Mouse (Mus musculus): ENCODE results near the gene Wfdc9. TPM values are rescaled to one million over a fixed set of nuclear protein-coding genes. Genes with fewer than 3 reads are reported as not detected.
"Not testable (repeated sequence)": the region's sequence is repeated elsewhere in the genome, so short reads cannot be mapped to it uniquely, and the experiment has no call there.

Gene Wfdc9
- polyA plus RNA-seq, 1 experiment from 2014 or later, result not detected

DNA sequence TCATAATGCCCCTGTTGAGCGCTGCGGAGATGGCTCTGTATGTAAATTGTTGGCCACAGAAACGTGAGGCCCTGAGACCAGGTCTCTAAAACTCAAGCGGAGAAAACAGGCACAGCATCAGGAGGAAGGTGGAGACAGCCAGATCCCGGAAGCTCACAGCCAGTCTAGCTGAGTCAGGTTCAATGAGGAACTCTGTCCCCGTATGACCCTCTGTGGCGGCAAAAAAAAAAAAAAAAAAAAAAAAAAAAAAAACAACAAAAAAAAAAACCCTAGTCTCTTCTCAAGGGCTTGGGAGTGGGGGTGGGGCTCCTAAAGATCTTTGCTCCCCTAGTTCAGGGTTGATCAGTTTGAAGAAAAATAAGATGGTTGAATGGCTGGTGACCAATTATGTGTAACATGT, 15.3 kb downstream of the Wfdc9 start:
- Histone ChIP-seq H3K4me3 (replicated peaks; ENCODE audit: low read length) (no peak overlapping the region), H3K36me3 (ENCODE audit: control insufficient read depth, insufficient read depth) (no peaks in the 10 kb centered on the region), H3K27me3 (replicated peaks; ENCODE audit: control insufficient read depth, insufficient read depth, low read length) (no peaks in the 10 kb centered on the region), H3K4me1 (replicated peaks; ENCODE audit: control insufficient read depth, insufficient read depth, low read length) (no peaks in the 10 kb centered on the region; the same call in 1 of the 2 replicates), H3K9ac (replicated peaks; ENCODE audit: low read depth, low read length) (no peak overlapping the region), H3K9me3 (ENCODE audit: control insufficient read depth, low read length) (peaks cover 2% of the 10 kb centered on the region; the same call in 1 of the 2 replicates), H3K27ac (ENCODE audit: low read length) (no peak overlapping the region), H3K4me2 (ENCODE audit: low read length) (no peak overlapping the region)
- WGBS, result 75% methylated on average over 7 of the region's 7 CpGs
- ATAC-seq, result no peak

GRCm38 (mm10) chr2:164638696-164639095, 17.7 kb downstream of the Wfdc9 start, which contains the start of gene Wfdc16:
Gene Wfdc16 (minus strand): TSS chr2:164638796.
- Histone ChIP-seq H3K27me3 (replicated peaks; ENCODE audit: control insufficient read depth, insufficient read depth, low read length) (no peaks in the 10 kb centered on the region), H3K4me2 (ENCODE audit: low read length) (no peak within 1 kb of the TSS), H3K36me3 (ENCODE audit: control insufficient read depth, insufficient read depth) (no peaks in the 10 kb centered on the region), H3K4me1 (replicated peaks; ENCODE audit: control insufficient read depth, insufficient read depth, low read length) (no peaks in the 10 kb centered on the region; the same call in 1 of the 2 replicates), H3K27ac (ENCODE audit: low read length) (no peak within 1 kb of the TSS), H3K9me3 (ENCODE audit: control insufficient read depth, low read length) (peaks cover 2% of the 10 kb centered on the region; the same call in 1 of the 2 replicates), H3K4me3 (replicated peaks; ENCODE audit: low read length) (no peak within 1 kb of the TSS), H3K9ac (replicated peaks; ENCODE audit: low read depth, low read length) (no peak within 1 kb of the TSS)
- no peak for ATAC-seq
- WGBS, result 90% methylated on average over 3 of the region's 3 CpGs

GRCm38 (mm10) chr2:164635266-164635665, 21.1 kb downstream of the Wfdc9 start:
- Histone ChIP-seq H3K27ac (ENCODE audit: low read length) (no peak overlapping the region), H3K4me3 (replicated peaks; ENCODE audit: low read length) (no peak overlapping the region), H3K4me2 (ENCODE audit: low read length) (no peak overlapping the region), H3K27me3 (replicated peaks; ENCODE audit: control insufficient read depth, insufficient read depth, low read length) (no peaks in the 10 kb centered on the region), H3K9ac (replicated peaks; ENCODE audit: low read depth, low read length) (no peak overlapping the region), H3K4me1 (replicated peaks; ENCODE audit: control insufficient read depth, insufficient read depth, low read length) (no peaks in the 10 kb centered on the region), H3K9me3 (ENCODE audit: control insufficient read depth, low read length) (peaks cover 2% of the 10 kb centered on the region; the same call in 1 of the 2 replicates), H3K36me3 (ENCODE audit: control insufficient read depth, insufficient read depth) (no peaks in the 10 kb centered on the region)
- no peak for ATAC-seq
- 75% methylated on average over 9 of the region's 9 CpGs for WGBS

DNA sequence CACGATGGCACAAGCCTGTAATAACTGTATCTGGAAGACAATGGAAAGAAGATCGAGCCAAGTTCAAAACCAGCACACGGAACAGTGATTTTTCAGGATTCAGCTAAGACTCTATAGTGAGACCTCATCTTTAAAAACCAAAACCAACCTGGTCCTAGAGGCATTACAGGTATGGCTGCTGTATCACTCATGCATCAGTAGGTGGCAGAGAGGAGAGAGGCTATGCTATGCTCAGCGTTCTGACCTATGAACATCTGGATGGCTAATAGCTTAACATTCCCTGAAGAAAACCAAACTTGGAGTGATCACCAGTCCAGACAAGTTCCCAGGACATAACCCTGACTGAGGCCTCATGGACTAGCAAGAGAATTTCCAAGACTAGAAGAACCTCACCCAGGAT, 34.6 kb downstream of the Wfdc9 start:
- Histone ChIP-seq H3K4me1 (replicated peaks; ENCODE audit: control insufficient read depth, insufficient read depth, low read length) (no peaks in the 10 kb centered on the region), H3K9ac (replicated peaks; ENCODE audit: low read depth, low read length) (no peak overlapping the region), H3K9me3 (ENCODE audit: control insufficient read depth, low read length) (no peaks in the 10 kb centered on the region), H3K27me3 (replicated peaks; ENCODE audit: control insufficient read depth, insufficient read depth, low read length) (no peaks in the 10 kb centered on the region), H3K4me3 (replicated peaks; ENCODE audit: low read length) (no peak overlapping the region), H3K36me3 (ENCODE audit: control insufficient read depth, insufficient read depth) (no peaks in the 10 kb centered on the region), H3K27ac (ENCODE audit: low read length) (no peak overlapping the region), H3K4me2 (ENCODE audit: low read length) (no peak overlapping the region)
- 83% methylated on average over 4 of the region's 4 CpGs for WGBS
- no peak for ATAC-seq

DNA sequence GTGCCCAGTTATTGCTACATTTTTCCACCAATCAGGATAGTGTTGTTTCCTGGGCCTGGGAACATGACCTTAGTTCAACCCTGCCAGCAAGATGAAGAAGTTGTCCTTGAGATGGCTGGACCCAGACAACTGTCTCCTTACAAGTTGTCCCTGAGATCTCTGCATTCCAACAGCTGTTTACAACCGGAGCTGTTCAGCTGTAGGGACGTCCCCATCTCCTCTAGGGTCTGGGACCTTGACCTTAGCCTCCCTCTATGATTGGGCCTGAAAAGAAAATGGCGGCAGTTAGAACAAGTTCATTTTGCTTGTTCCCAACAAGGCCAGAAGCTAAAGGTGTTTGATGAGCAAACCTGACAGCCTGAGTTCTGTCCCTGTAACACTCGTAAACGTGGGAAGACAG, 37.3 kb downstream of the Wfdc9 start:
- no peak for ATAC-seq
- no peak overlapping the region for H3K9ac ChIP-seq (replicated peaks; ENCODE audit: low read depth, low read length)
- no peak overlapping the region for H3K27ac ChIP-seq (ENCODE audit: low read length)
- no peaks in the 10 kb centered on the region for H3K9me3 ChIP-seq (ENCODE audit: control insufficient read depth, low read length)
- H3K4me1 ChIP-seq (replicated peaks; ENCODE audit: control insufficient read depth, insufficient read depth, low read length), result no peaks in the 10 kb centered on the region
- WGBS, result 90% methylated on average over 5 of the region's 5 CpGs
- no peaks in the 10 kb centered on the region for H3K36me3 ChIP-seq (ENCODE audit: control insufficient read depth, insufficient read depth)
- H3K27me3 ChIP-seq (replicated peaks; ENCODE audit: control insufficient read depth, insufficient read depth, low read length), result no peaks in the 10 kb centered on the region
- H3K4me3 ChIP-seq (replicated peaks; ENCODE audit: low read length), result no peak overlapping the region
- no peak overlapping the region for H3K4me2 ChIP-seq (ENCODE audit: low read length)

- no peaks in the 10 kb centered on the region for H3K4me1 ChIP-seq (replicated peaks; ENCODE audit: control insufficient read depth, insufficient read depth, low read length)
- H3K4me3 ChIP-seq (replicated peaks; ENCODE audit: low read length), result no peak overlapping the region
- WGBS, result 97% methylated on average over 3 of the region's 3 CpGs
- no peak overlapping the region for H3K4me2 ChIP-seq (ENCODE audit: low read length)
- H3K36me3 ChIP-seq (ENCODE audit: control insufficient read depth, insufficient read depth), result no peaks in the 10 kb centered on the region
- H3K27ac ChIP-seq (ENCODE audit: low read length), result no peak overlapping the region
- no peaks in the 10 kb centered on the region for H3K9me3 ChIP-seq (ENCODE audit: control insufficient read depth, low read length)
- H3K9ac ChIP-seq (replicated peaks; ENCODE audit: low read depth, low read length), result no peak overlapping the region
- no peaks in the 10 kb centered on the region for H3K27me3 ChIP-seq (replicated peaks; ENCODE audit: control insufficient read depth, insufficient read depth, low read length)
- ATAC-seq, result no peak
Observed at GRCm38 (mm10) chr2:164615386-164615785, 41.0 kb downstream of the Wfdc9 start.

GRCm38 (mm10) chr2:164613471-164613870, 42.9 kb downstream of the Wfdc9 start, which contains the start of the genes Wfdc6b and Wfdc8:
Gene Wfdc6b (plus strand): TSS chr2:164613522.
Gene Wfdc8 (minus strand): TSS chr2:164613626.
- H3K9me3 ChIP-seq (ENCODE audit: control insufficient read depth, low read length); H3K4me2 ChIP-seq (ENCODE audit: low read length); H3K27ac ChIP-seq (ENCODE audit: low read length); H3K9ac ChIP-seq (replicated peaks; ENCODE audit: low read depth, low read length); H3K27me3 ChIP-seq (replicated peaks; ENCODE audit: control insufficient read depth, insufficient read depth, low read length); H3K36me3 ChIP-seq (ENCODE audit: control insufficient read depth, insufficient read depth); H3K4me1 ChIP-seq (replicated peaks; ENCODE audit: control insufficient read depth, insufficient read depth, low read length); H3K4me3 ChIP-seq (replicated peaks; ENCODE audit: low read length); ATAC-seq: not testable (repeated sequence)
- WGBS, result 50% methylated on average over 8 of the region's 8 CpGs

GRCm38 (mm10) chr2:164608781-164609180, 47.6 kb downstream of the Wfdc9 start:
- Histone ChIP-seq H3K9ac (replicated peaks; ENCODE audit: low read depth, low read length) (no peak overlapping the region), H3K4me3 (replicated peaks; ENCODE audit: low read length) (no peak overlapping the region), H3K9me3 (ENCODE audit: control insufficient read depth, low read length) (no peaks in the 10 kb centered on the region), H3K36me3 (ENCODE audit: control insufficient read depth, insufficient read depth) (no peaks in the 10 kb centered on the region), H3K27ac (ENCODE audit: low read length) (no peak overlapping the region), H3K4me2 (ENCODE audit: low read length) (no peak overlapping the region), H3K27me3 (replicated peaks; ENCODE audit: control insufficient read depth, insufficient read depth, low read length) (no peaks in the 10 kb centered on the region), H3K4me1 (replicated peaks; ENCODE audit: control insufficient read depth, insufficient read depth, low read length) (no peaks in the 10 kb centered on the region)
- 80% methylated on average over 6 of the region's 6 CpGs for WGBS
- no peak for ATAC-seq

- H3K4me2 ChIP-seq (ENCODE audit: low read length), result no peak overlapping the region
- 90% methylated on average over 8 of the region's 8 CpGs for WGBS
- no peak overlapping the region for H3K4me3 ChIP-seq (replicated peaks; ENCODE audit: low read length)
- no peaks in the 10 kb centered on the region for H3K36me3 ChIP-seq (ENCODE audit: control insufficient read depth, insufficient read depth)
- H3K4me1 ChIP-seq (replicated peaks; ENCODE audit: control insufficient read depth, insufficient read depth, low read length), result no peaks in the 10 kb centered on the region
- no peak for ATAC-seq
- H3K9ac ChIP-seq (replicated peaks; ENCODE audit: low read depth, low read length), result no peak overlapping the region
- H3K9me3 ChIP-seq (ENCODE audit: control insufficient read depth, low read length), result no peaks in the 10 kb centered on the region
- no peaks in the 10 kb centered on the region for H3K27me3 ChIP-seq (replicated peaks; ENCODE audit: control insufficient read depth, insufficient read depth, low read length)
- H3K27ac ChIP-seq (ENCODE audit: low read length), result no peak overlapping the region
Observed at GRCm38 (mm10) chr2:164604411-164604810, 52.0 kb downstream of the Wfdc9 start.

GRCm38 (mm10) chr2:164603482-164603881, 52.9 kb downstream of the Wfdc9 start:
- no peaks in the 10 kb centered on the region for H3K9me3 ChIP-seq (ENCODE audit: control insufficient read depth, low read length)
- 92% methylated on average over 3 of the region's 3 CpGs for WGBS
- no peak for ATAC-seq

More at GRCm38 (mm10) chr2:164603482-164603881, 52.9 kb downstream of the Wfdc9 start:
- no peak overlapping the region for H3K9ac ChIP-seq (replicated peaks; ENCODE audit: low read depth, low read length)
- no peak overlapping the region for H3K4me2 ChIP-seq (ENCODE audit: low read length)
- no peak overlapping the region for H3K27ac ChIP-seq (ENCODE audit: low read length)
- H3K36me3 ChIP-seq (ENCODE audit: control insufficient read depth, insufficient read depth), result no peaks in the 10 kb centered on the region
- no peaks in the 10 kb centered on the region for H3K4me1 ChIP-seq (replicated peaks; ENCODE audit: control insufficient read depth, insufficient read depth, low read length)
- no peak overlapping the region for H3K4me3 ChIP-seq (replicated peaks; ENCODE audit: low read length)
- H3K27me3 ChIP-seq (replicated peaks; ENCODE audit: control insufficient read depth, insufficient read depth, low read length), result no peaks in the 10 kb centered on the region

Measured in forebrain, embryonic 16.5 days (tissue).